Mouse (Mus musculus) liver, adult 2 months (tissue): ENCODE results near the gene Tmem223.
A peak's percentile ranks its signal among the peaks of the same experiment; 100 is the strongest.

Experiments
- CTCF ChIP-seq: fragments of 200-500 bp; IDR thresholded peaks from 2 replicates; pipeline ENCODE4 v1.5.1; 2011; ENCODE audit warnings: low read depth, low read length, control low read depth
- POLR2A ChIP-seq: fragments of 200-500 bp; IDR thresholded peaks from 2 replicates; pipeline ENCODE4 v1.6.1; 2011; ENCODE audit warnings: low read length, control low read depth; ENCODE audit not compliant: insufficient read depth; ENCODE audit errors: extremely low read depth

DNA sequence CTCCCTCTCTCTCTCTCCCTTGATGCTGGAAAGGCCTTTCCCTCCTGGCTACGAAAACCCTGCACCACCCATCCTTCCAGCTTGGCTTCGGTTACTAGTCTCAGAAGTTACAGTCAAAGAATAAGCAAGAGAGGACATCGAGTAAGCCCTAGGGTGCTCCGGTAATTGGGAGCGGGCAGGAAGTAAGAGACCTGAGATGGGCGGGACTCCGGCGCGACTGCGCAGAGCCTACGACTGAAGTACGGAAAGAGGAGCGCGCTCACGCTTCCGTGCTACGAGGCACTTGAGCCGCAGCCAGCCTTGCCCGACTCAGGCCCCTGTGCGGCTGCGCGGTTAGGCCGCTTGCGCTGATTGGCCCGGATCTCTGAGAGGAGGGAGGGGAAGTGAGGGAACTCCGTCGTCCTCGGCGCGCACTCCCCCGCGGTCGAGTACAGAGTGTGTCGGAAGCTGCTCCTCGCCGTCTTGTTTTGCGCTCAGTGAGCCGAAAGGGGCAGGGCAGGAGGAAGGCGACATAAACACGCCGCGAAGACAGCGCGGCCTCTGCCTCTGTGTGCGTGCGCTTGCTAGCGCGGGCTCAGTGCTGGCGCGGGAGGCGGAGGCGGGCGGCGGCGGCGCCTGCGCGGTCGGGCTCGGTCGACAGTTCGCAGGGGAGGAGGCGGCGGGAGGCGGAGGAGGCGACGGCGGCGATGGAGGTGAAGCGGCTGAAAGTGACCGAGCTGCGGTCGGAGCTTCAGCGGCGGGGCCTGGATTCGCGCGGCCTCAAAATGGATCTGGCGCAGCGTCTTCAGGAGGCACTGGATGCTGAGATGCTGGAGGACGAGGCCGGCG, 49.0 kb downstream of the Tmem223 start, which contains the start of gene Hnrnpul2:
- no peak for TF ChIP-seq CTCF
- TF ChIP-seq POLR2A = peak; percentile 91
